Mouse (Mus musculus) bone marrow, adult 2 months (tissue): ENCODE data around the gene Trpm3. TPM values are rescaled to one million over a fixed set of nuclear protein-coding genes. Genes with fewer than 3 reads are reported as not detected.

Experiments used
- H3K27ac ChIP-seq: fragments of 200-500 bp; 2 replicates; pipeline ENCODE4 v1.5.1; 2012; ENCODE audit warnings: low read depth, mild to moderate bottlenecking, control low read depth, inconsistent platforms, low read length; ENCODE audit not compliant: control insufficient read depth, poor library complexity, insufficient read depth
- H3K4me1 ChIP-seq: fragments of 200-500 bp; 2 replicates; pipeline ENCODE4 v1.6.1; 2011; ENCODE audit warnings: low read length; ENCODE audit not compliant: control insufficient read depth, insufficient read depth
- H3K4me3 ChIP-seq: fragments of 200-500 bp; replicated peaks from 2 replicates; pipeline ENCODE3; 2011; ENCODE audit warnings: mild to moderate bottlenecking, low read depth, low read length, control low read depth; ENCODE audit not compliant: control insufficient read depth
- CTCF ChIP-seq: fragments of 200-500 bp; IDR thresholded peaks from 2 replicates; pipeline ENCODE4 v1.5.1; 2011; ENCODE audit warnings: low read length, control low read depth; ENCODE audit not compliant: control insufficient read depth, insufficient read depth
- POLR2A ChIP-seq: fragments of 200-500 bp; IDR thresholded peaks from 2 replicates; pipeline ENCODE4 v1.6.1; 2011; ENCODE audit warnings: low read depth, mild to moderate bottlenecking, control low read depth, low read length, borderline replicate concordance; ENCODE audit not compliant: control insufficient read depth
- WGBS: fragments of 180-500 bp; shearing (Covaris S2); methylation state at CpG from one replicate; pipeline ENCODE4 v1.1.7; 2018; 5-methylcytosine and 5-hydroxymethylcytosine counted together
- polyA plus RNA-seq: library from polyadenylated mRNA; stranded (reverse); fragments of >200 nt; gene quantifications from 2 replicates; pipeline ENCODE4 v1.2.4, GENCODE M21; 2011; ENCODE audit warnings: low replicate concordance; ENCODE audit not compliant: missing spikeins, insufficient read depth, insufficient read length

Trpm3 gene
- polyA plus RNA-seq, 1 experiment: 1.8 TPM

- TF ChIP-seq POLR2A (no peak), CTCF (no peak)
- Histone ChIP-seq H3K4me1 (no peaks in the 10 kb centered on the region), H3K4me3 (no peak overlapping the region), H3K27ac (no peak overlapping the region)
- WGBS: 75% methylated on average over 14 of the region's 14 CpGs
Measured at GRCm38 (mm10) chr19:22656466-22657215, 517.8 kb downstream of the Trpm3 start.

- H3K4me1 ChIP-seq: no peaks in the 10 kb centered on the region
- 64% methylated on average over 4 of the region's 4 CpGs for WGBS
- H3K4me3 ChIP-seq: no peak overlapping the region
- TF ChIP-seq CTCF: no peak
- no peak for TF ChIP-seq POLR2A
- no peak overlapping the region for H3K27ac ChIP-seq
Measured at GRCm38 (mm10) chr19:22657251-22657650, 518.4 kb downstream of the Trpm3 start.

- Histone ChIP-seq H3K27ac (no peak overlapping the region), H3K4me3 (no peak overlapping the region), H3K4me1 (no peaks in the 10 kb centered on the region)
- TF ChIP-seq POLR2A (no peak), CTCF (no peak)
- WGBS: 71% methylated on average over 4 of the region's 4 CpGs
Measured at GRCm38 (mm10) chr19:22665401-22665800, 526.6 kb downstream of the Trpm3 start.

- WGBS: 88% methylated on average over 8 of the region's 8 CpGs
- Histone ChIP-seq H3K27ac (no peak overlapping the region), H3K4me1 (no peaks in the 10 kb centered on the region), H3K4me3 (no peak overlapping the region)
- TF ChIP-seq POLR2A: no peak
- no peak for TF ChIP-seq CTCF
Measured at GRCm38 (mm10) chr19:22670222-22670621, 531.4 kb downstream of the Trpm3 start.

- TF ChIP-seq POLR2A: no peak
- TF ChIP-seq CTCF: no peak
- Histone ChIP-seq H3K4me1 (no peaks in the 10 kb centered on the region), H3K27ac (no peak overlapping the region), H3K4me3 (no peak overlapping the region)
- 76% methylated on average over 3 of the region's 3 CpGs for WGBS
Measured at GRCm38 (mm10) chr19:22672892-22673291, 534.0 kb downstream of the Trpm3 start.

- no peak for TF ChIP-seq POLR2A
- TF ChIP-seq CTCF: no peak
- no peaks in the 10 kb centered on the region for H3K4me1 ChIP-seq
- no peak overlapping the region for H3K27ac ChIP-seq
- WGBS: 85% methylated on average over 4 of the region's 4 CpGs
- no peak overlapping the region for H3K4me3 ChIP-seq
Measured at GRCm38 (mm10) chr19:22676206-22676605, 537.4 kb downstream of the Trpm3 start.

GRCm38 (mm10) chr19:22682238-22682637 is 543.4 kb downstream of the Trpm3 start:
- Histone ChIP-seq H3K4me3 (no peak overlapping the region), H3K4me1 (no peaks in the 10 kb centered on the region), H3K27ac (no peak overlapping the region)
- no peak for TF ChIP-seq CTCF
- TF ChIP-seq POLR2A: no peak
- WGBS: 85% methylated on average over 6 of the region's 6 CpGs

GRCm38 (mm10) chr19:22691995-22692394 is 553.1 kb downstream of the Trpm3 start:
- WGBS: 78% methylated on average over 5 of the region's 5 CpGs
- no peak overlapping the region for H3K27ac ChIP-seq

More at GRCm38 (mm10) chr19:22691995-22692394, 553.1 kb downstream of the Trpm3 start:
- Histone ChIP-seq H3K4me3 (no peak overlapping the region), H3K4me1 (no peaks in the 10 kb centered on the region)
- TF ChIP-seq CTCF: no peak
- TF ChIP-seq POLR2A: no peak
